Mouse (Mus musculus): ENCODE measurements at regions not wholly inside any gene's neighbourhood (a gene's known extent, or its start where the extent isn't known, plus 50 kb on each side); places are given as distances from the start of the nearest gene placed in this dataset.

GRCm38 (mm10) chr13:46222031-46222430, 51.5 kb upstream of the Stmnd1 start:
- DNase-seq (ENCODE audit: low spot score), result peak; percentile 29

DNA sequence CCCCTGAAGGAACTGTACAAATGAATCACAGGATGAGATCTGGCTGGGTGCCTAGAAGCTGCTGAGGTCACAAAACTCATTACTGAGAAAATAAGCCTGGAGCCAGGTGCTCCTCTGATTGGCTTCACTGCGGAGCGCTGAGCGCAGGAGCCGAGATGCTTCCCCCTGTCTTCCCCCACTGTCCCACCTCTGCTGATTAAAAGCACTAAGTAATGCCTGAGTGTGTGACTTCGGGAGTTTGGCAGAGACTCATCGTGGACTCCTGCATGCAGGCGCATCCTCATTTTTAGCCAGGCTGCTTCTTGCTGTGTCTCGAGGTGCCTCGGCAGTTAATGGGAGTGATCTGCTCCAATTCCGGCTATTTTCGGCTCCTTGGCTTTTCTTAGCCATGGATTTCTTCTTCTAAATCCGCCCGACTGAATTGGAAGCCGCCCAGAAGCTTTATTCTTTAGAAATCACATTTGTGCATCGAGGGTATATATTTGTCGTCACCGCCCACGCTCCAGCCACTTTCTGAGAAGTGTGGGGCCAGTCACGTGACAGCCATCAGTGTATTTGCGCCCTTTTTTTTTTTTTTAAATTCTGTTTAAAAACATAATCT, 55.3 kb upstream of the Stmnd1 start:
- DNase-seq (ENCODE audit: low spot score), result peak; percentile 48

- no peak for DNase-seq (ENCODE audit: low spot score)
Observed at GRCm38 (mm10) chr13:46216954-46217838, 56.3 kb upstream of the Stmnd1 start.

- no peak for DNase-seq (ENCODE audit: low spot score)
Observed at GRCm38 (mm10) chr13:46203551-46203950, 70.0 kb upstream of the Stmnd1 start.

DNA sequence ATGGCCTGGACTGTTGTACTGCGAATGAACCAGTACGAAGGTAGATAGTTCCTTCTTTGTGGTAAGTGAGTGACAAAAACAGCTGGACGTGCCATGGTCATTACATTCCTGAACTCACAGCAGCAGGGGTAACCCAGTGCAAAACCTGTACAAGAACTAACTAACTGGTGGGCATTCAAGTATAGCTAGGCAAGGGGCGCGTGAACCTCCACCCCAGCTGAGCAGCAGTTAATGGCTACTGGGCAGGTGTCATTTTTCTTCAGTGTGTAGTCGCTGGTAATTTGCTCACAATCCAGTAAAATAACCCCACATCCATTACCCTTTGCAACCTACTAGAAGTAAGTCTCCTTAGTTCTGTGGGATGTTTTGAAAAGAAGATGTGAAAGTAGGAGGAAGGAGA, 70.9 kb upstream of the Stmnd1 start:
- DNase-seq (ENCODE audit: low spot score), result no peak

- DNase-seq (ENCODE audit: low spot score), result no peak
Observed at GRCm38 (mm10) chr13:46201029-46201599, 72.4 kb upstream of the Stmnd1 start.

DNA sequence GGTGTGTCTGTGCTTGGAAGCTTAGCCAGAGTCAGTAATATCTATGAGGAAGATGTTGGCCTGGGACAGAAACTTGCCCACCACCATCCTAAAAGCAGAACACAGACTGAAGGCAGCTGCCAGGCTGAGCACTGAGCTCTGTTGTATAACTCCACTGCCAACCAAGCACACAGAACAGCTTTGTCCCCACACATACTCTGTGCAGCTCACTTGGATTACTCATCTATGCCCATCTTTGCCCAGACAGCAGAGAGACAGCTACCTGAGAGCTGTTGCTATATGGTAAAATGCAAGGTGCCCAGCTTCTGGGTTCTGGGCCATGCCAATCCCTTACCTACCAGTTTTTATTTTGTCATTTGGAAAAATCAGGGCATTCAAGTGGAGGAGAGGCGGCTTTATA, 80.4 kb upstream of the Stmnd1 start:
- DNase-seq (ENCODE audit: low spot score), result no peak

DNA sequence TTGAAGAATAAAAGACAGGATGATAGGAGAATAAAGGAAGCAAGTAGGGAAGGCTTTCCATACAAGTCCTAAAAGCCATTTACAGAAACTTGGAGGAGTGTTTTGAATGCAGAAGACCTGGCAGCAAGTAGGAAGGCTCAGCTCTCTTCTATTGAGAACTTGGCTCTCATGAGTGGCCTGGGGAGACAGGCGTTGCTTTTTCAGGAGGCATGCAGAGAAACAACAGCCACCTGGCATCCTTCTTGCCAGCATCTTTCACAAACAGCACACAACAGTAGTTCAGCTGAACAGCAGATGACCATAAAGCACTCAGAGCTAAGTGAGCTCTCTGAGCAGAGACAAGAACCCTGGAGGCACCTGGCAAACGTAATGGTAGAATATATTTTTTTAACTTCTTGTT, 83.8 kb upstream of the Stmnd1 start:
- DNase-seq (ENCODE audit: low spot score), result no peak

DNA sequence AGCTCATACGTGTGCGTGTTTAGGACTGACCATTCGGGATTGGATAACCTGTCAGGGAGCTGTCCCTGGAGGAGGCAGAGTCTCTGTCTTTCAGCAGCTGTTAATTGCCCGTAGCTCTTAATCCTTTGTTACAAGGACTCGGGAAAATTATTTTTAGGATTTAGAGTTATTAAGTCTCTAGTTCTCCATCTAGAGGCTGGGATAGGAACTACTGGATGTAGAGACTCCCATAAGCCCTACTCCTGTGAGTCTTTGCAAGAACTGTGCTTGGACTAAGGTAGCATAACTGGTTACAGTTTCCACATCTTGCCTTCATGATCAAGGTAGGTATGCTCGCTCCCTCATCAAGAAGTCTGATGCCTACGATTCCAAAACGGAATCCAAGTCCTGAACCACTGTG, 90.7 kb upstream of the Stmnd1 start:
- no peak for DNase-seq (ENCODE audit: low spot score)

DNA sequence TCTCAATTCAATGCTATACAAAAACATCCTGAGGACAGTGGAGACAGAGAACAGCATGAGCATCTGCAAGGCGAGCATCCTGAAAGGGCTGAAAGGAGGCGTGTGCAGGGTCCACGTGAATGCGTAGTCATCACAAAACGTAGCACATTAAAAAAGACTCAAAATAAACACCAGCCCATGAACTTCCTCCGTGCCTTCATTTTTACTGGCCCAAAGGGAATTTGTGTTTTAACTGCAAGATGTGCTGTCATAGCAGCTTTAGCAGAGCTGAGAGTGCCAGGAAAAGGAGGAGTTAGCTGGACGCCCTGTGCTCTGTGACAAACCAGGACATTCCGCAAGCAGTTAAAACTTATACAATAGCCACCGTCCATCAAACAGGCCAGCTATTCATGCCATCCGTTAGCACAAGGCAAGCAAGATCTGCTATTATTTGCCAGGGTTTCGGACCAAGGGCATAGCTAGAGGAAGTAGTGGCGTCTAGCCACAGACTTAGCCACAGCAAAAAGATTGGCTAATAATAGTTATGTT, 92.9 kb upstream of the Stmnd1 start:
- DNase-seq (ENCODE audit: low spot score), result no peak

DNA sequence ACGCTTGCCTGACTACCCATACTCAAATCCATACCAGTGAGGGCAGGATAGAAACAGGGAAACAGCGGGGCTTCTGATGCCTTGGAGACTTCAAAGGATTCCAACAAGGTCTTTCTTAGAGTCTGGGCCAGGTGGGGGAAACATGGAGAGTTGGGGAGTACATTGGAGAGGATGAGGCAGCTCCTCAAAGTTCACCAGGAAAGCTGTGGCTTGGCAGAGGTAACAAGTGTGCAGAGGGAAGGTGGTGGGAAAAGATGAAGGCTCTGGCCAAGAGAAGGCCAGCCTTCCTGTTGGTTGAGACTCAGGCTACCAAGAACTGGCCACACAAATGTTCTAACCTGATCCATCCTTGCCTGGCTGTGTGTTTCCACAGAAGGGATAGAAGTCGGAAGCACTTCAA, 93.6 kb upstream of the Stmnd1 start:
- DNase-seq (ENCODE audit: low spot score), result no peak

DNA sequence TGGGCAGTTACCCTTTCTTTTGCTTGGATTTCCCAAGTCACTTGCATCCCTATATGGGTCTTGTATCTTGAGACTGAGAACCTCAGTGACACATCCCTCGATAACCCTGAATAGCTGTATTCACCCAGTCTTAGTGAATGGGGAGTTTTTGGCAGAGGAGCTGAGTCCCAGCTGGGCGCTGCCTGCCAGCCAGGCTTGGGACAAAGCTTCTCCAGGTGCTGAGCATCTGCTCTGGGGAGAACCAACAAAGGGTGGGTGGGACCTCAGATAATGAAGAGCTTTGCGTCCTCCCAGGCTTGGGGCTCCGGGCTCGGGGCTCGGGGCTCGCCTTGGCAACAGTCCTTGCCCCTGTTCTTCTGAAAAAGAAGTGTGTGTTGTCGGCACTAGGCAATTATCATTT, 100.4 kb upstream of the Stmnd1 start:
- DNase-seq (ENCODE audit: low spot score), result no peak

DNA sequence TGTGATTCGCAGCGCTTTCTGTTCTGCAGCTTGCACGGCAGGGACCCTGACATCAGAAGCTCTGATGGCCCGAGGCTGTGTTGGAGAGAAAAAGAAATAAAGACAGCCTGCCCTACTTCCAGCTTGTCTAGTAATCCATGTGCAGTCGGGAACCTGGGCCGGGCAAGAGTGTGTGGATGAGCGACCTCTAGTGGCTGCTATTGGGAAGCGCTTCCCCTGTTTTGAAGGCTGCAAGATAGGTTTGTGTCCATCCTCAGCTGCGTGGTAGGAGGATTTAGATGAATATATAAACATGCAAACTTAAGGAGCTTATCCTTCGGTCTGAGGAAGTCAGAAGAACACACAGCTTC, 111.5 kb upstream of the Stmnd1 start:
- peak; percentile 74 for DNase-seq (ENCODE audit: low spot score)

DNA sequence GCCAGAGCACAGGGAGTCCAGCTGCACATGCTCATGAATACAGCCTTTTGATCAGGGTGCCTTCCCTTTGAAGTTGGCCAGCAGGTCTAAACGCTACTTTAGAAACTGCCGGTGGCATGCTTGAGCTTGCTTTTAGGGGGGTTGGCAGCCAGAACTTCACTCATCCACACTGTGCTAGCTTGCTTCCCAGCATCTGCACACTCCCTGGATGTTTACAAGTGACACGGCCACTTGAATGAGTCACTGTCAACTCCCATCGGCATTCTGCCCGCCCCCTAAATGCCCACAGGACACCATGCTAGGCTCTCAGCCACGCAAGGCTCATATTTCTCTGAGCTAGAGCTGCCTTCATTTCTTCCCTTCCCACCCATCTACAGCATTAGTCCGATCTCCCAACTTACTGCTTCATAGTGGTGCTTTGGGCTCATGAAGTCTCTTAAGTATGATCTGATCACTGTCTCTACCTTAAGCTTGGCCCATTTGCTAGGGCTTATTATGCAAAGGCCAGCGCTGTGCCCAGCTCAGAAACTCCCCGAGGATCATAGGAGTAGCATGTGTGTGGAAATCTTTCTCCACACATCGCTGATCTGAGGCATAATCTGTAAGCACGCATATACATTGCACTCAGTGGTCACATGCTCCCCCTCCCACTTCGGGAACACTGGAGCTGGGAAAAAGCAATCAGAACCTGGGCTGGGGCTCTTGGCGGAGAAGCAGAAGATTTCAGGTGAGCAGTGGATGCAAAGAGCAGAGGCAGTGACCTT, 112.1 kb upstream of the Stmnd1 start:
- DNase-seq (ENCODE audit: low spot score), result no peak

GRCm38 (mm10) chr13:46159354-46159753, 114.2 kb upstream of the Stmnd1 start:
- DNase-seq (ENCODE audit: low spot score), result no peak

GRCm38 (mm10) chr13:46153282-46154260, 120.0 kb upstream of the Stmnd1 start:
- no peak for DNase-seq (ENCODE audit: low spot score)

DNA sequence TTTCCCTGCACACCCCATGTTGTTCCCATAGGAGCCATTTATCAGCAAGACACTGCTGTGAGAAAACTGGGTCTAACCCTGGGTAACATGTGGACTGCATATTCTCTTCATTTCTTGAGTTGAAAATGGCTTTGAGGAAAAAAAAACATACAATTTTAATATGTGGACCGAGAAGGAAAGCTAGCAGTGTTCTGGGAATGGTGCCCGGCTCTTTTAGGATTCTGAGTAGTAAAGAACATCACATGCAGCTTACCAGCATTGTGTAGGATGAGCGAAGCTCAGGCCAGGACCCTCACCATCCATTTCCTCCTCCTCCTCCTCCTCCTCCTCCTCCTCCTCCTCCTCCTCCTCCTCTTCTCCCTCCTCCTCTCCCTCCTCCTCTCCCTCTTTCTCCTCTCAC, 133.5 kb upstream of the Stmnd1 start:
- no peak for DNase-seq (ENCODE audit: low spot score)

- DNase-seq (ENCODE audit: low spot score), result no peak
Observed at GRCm38 (mm10) chr13:46139251-46139650, 134.3 kb upstream of the Stmnd1 start.

- DNase-seq (ENCODE audit: low spot score), result no peak
Observed at GRCm38 (mm10) chr13:46135411-46135810, 138.1 kb upstream of the Stmnd1 start.

DNA sequence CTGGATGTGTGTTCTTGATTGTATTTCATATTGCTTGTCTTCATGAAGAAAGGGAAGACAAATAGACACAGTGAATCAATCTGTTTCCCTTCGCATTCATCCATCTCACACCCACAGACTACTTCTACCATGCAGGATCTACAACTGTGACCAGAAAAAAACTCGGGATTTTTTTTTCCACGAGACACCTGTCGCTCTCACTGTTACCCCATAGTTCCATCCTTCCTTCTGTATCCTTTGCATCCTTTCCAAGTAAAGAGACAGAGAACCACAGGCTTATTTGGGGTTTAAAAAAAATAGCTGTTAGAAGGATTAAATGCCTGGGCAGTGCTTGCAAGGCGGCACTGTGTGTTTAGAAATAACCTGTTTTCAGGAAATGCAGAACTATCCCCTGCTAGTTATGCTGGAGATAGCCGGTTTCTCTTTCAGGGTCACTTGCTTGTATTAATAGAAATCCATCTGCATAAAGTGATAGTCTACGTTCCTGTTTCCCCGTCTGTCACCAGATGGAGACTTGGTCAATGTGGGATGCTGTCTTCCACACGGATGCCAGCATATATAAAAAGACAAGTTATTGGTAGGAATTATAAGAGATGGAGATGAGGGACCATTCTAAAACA, 144.2 kb upstream of the Stmnd1 start:
- DNase-seq (ENCODE audit: low spot score), result no peak

- no peak for DNase-seq (ENCODE audit: low spot score)
Observed at GRCm38 (mm10) chr13:46123446-46123845, 150.1 kb upstream of the Stmnd1 start.
